Mouse (Mus musculus) liver, adult 2 months (tissue): ENCODE measurements around the gene Fam160a1.

Source experiments
- CTCF ChIP-seq: fragments of 200-500 bp; IDR thresholded peaks from 2 replicates; pipeline ENCODE4 v1.5.1; 2011; ENCODE audit warnings: low read depth, low read length, control low read depth
- POLR2A ChIP-seq: fragments of 200-500 bp; IDR thresholded peaks from 2 replicates; pipeline ENCODE4 v1.6.1; 2011; ENCODE audit warnings: low read length, control low read depth; ENCODE audit not compliant: insufficient read depth; ENCODE audit errors: extremely low read depth

DNA sequence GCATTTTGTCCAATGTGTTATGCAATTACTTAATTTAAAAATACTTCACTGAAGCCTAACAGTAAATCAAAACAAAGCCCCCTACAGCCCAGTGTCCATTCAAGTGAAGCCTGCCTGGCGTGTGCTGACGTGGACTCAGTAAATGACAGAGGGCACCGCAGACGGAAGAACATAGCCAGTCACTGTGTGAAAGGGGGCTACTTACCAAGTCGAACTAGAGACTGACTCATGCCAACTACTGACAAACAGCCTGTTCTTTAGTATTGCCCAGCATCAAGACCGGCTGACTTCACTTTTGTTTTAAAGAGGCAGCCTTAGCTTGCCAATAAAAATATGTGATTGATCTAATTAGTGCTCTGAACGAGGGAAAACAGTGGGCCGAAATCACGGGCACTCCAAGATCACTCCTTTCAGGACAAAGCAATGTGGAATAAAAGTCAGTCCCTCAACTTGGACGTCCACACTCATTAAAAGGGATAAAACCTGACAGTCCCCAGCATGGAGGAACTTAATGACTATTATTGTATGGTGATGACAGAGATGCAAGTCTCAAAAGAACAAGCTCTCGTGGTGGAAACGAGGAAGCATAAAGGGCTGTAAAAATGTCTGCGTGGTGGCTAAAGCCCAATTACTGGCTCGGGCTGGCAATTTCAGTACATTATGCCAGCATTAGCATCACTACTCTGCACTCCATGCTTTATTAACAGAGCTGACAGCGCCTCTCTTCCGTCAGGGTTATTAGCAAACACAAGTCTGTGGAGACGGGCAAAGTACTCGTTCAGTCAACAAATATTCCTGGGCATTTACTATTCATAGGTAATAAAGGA lies 52.9 kb downstream of the Fam160a1 start:
- TF ChIP-seq CTCF (no peak), POLR2A (no peak)
